Mouse (Mus musculus) embryonic facial prominence, embryonic 13.5 days (tissue): ENCODE measurements at regions not wholly inside any gene's neighbourhood (a gene's known extent, or its start where the extent isn't known, plus 50 kb on each side); places are given as distances from the start of the nearest gene placed in this dataset.

ENCODE experiments used
- ATAC-seq: fragments of 200-750 bp; cut with Nextera tagmentation; 2 replicates; pipeline ENCODE4 v1.8.0; 2017; ENCODE audit warnings: low read depth; ENCODE audit not compliant: insufficient number of reproducible peaks, insufficient read depth, low FRiP score, low TSS enrichment
- H3K27ac ChIP-seq: fragments of 300-500 bp; sonication (generic); 2 replicates; pipeline ENCODE4 v1.5.1; 2015; ENCODE audit warnings: moderate library complexity, mild to moderate bottlenecking, inconsistent platforms
- H3K27me3 ChIP-seq: fragments of 300-500 bp; sonication (generic); 2 replicates; pipeline ENCODE4 v1.6.1; 2015; ENCODE audit warnings: mild to moderate bottlenecking, inconsistent platforms
- H3K36me3 ChIP-seq: fragments of 300-500 bp; sonication (generic); 2 replicates; pipeline ENCODE4 v1.6.1; 2015; ENCODE audit warnings: mild to moderate bottlenecking, inconsistent platforms
- H3K4me1 ChIP-seq: fragments of 300-500 bp; sonication (generic); 2 replicates; pipeline ENCODE4 v1.6.1; 2015; ENCODE audit warnings: inconsistent platforms
- H3K4me2 ChIP-seq: fragments of 300-500 bp; sonication (generic); 2 replicates; pipeline ENCODE4 v1.6.1; 2015; ENCODE audit warnings: moderate library complexity, mild to moderate bottlenecking, inconsistent platforms
- H3K4me3 ChIP-seq: fragments of 300-500 bp; sonication (generic); 2 replicates; pipeline ENCODE4 v1.5.1; 2015; ENCODE audit warnings: mild to moderate bottlenecking, inconsistent platforms
- H3K9ac ChIP-seq: fragments of 300-500 bp; sonication (generic); 2 replicates; pipeline ENCODE4 v1.6.1; 2015; ENCODE audit warnings: mild to moderate bottlenecking, inconsistent platforms
- H3K9me3 ChIP-seq: fragments of 300-500 bp; sonication (generic); 2 replicates; pipeline ENCODE4 v1.6.1; 2016; ENCODE audit warnings: inconsistent platforms
- WGBS: fragments of 180-500 bp; shearing (Covaris S2); methylation state at CpG from one replicate; pipeline ENCODE4 v1.1.7; 2015; ENCODE audit warnings: mixed read lengths; 5-methylcytosine and 5-hydroxymethylcytosine counted together

GRCm38 (mm10) chr3:66486184-66486583 lies 189.5 kb upstream of the Veph1 start:
- Histone ChIP-seq H3K36me3 (no peaks in the 10 kb centered on the region), H3K27ac (no peak overlapping the region), H3K9me3 (no peaks in the 10 kb centered on the region), H3K27me3 (peaks cover 8% of the 10 kb centered on the region; the same call in 1 of the 2 replicates), H3K4me2 (no peak overlapping the region), H3K4me3 (no peak overlapping the region), H3K4me1 (no peaks in the 10 kb centered on the region), H3K9ac (no peak overlapping the region)
- ATAC-seq, result no peak
- WGBS, result 85% methylated on average over 1 of the region's 1 CpGs

- ATAC-seq, result no peak
- WGBS, result 58% methylated on average over 6 of the region's 6 CpGs
- Histone ChIP-seq H3K9me3 (no peaks in the 10 kb centered on the region), H3K4me2 (no peak overlapping the region), H3K4me1 (peaks cover 14% of the 10 kb centered on the region), H3K9ac (no peak overlapping the region), H3K4me3 (no peak overlapping the region), H3K27me3 (peaks cover 6% of the 10 kb centered on the region; the same call in 1 of the 2 replicates), H3K36me3 (no peaks in the 10 kb centered on the region), H3K27ac (no peak overlapping the region)
Observed at GRCm38 (mm10) chr3:66480718-66481117, 184.1 kb upstream of the Veph1 start.

GRCm38 (mm10) chr3:66479266-66479665 lies 182.6 kb upstream of the Veph1 start:
- 12% methylated on average over 4 of the region's 4 CpGs for WGBS
- H3K4me1 ChIP-seq, result peaks cover 14% of the 10 kb centered on the region
- H3K9ac ChIP-seq, result no peak overlapping the region
- no peak overlapping the region for H3K4me3 ChIP-seq
- no peaks in the 10 kb centered on the region for H3K9me3 ChIP-seq
- no peaks in the 10 kb centered on the region for H3K36me3 ChIP-seq
- ATAC-seq, result no peak
- H3K4me2 ChIP-seq, result no peak overlapping the region
- peaks cover 6% of the 10 kb centered on the region; the same call in 1 of the 2 replicates for H3K27me3 ChIP-seq
- H3K27ac ChIP-seq, result no peak overlapping the region

GRCm38 (mm10) chr3:66466321-66466720 lies 169.7 kb upstream of the Veph1 start:
- no peak overlapping the region for H3K4me2 ChIP-seq
- 82% methylated on average over 5 of the region's 5 CpGs for WGBS
- no peak overlapping the region for H3K9ac ChIP-seq
- no peak overlapping the region for H3K4me3 ChIP-seq
- H3K36me3 ChIP-seq, result no peaks in the 10 kb centered on the region
- no peaks in the 10 kb centered on the region for H3K4me1 ChIP-seq
- H3K9me3 ChIP-seq, result no peaks in the 10 kb centered on the region
- ATAC-seq, result no peak
- H3K27me3 ChIP-seq, result no peaks in the 10 kb centered on the region
- no peak overlapping the region for H3K27ac ChIP-seq

GRCm38 (mm10) chr3:66465371-66465770 lies 168.7 kb upstream of the Veph1 start:
- no peak overlapping the region for H3K4me3 ChIP-seq
- ATAC-seq, result no peak
- H3K27me3 ChIP-seq, result no peaks in the 10 kb centered on the region
- H3K4me1 ChIP-seq, result no peaks in the 10 kb centered on the region
- no peaks in the 10 kb centered on the region for H3K9me3 ChIP-seq
- 78% methylated on average over 1 of the region's 1 CpGs for WGBS
- no peak overlapping the region for H3K4me2 ChIP-seq
- H3K27ac ChIP-seq, result no peak overlapping the region
- no peaks in the 10 kb centered on the region for H3K36me3 ChIP-seq
- no peak overlapping the region for H3K9ac ChIP-seq

- no peaks in the 10 kb centered on the region for H3K27me3 ChIP-seq
- WGBS, result 84% methylated on average over 1 of the region's 1 CpGs
- H3K9me3 ChIP-seq, result 0 out of 2 replicates have a peak, but pooled peaks cover 2% of the 10 kb centered on the region
- ATAC-seq, result no peak
- no peaks in the 10 kb centered on the region for H3K36me3 ChIP-seq
- no peak overlapping the region for H3K27ac ChIP-seq
- no peaks in the 10 kb centered on the region for H3K4me1 ChIP-seq
- H3K4me2 ChIP-seq, result no peak overlapping the region
- no peak overlapping the region for H3K9ac ChIP-seq
- no peak overlapping the region for H3K4me3 ChIP-seq
Observed at GRCm38 (mm10) chr3:66462341-66462740, 165.7 kb upstream of the Veph1 start.

- Histone ChIP-seq H3K27me3 (peaks cover 4% of the 10 kb centered on the region; the same call in 1 of the 2 replicates), H3K4me3 (no peak overlapping the region), H3K9me3 (no peaks in the 10 kb centered on the region), H3K4me2 (no peak overlapping the region), H3K36me3 (no peaks in the 10 kb centered on the region), H3K4me1 (no peaks in the 10 kb centered on the region), H3K27ac (no peak overlapping the region), H3K9ac (no peak overlapping the region)
- WGBS, result 75% methylated on average over 10 of the region's 10 CpGs
- ATAC-seq, result no peak
Observed at GRCm38 (mm10) chr3:66446274-66447159, 149.9 kb upstream of the Veph1 start.

GRCm38 (mm10) chr3:66433216-66433615 lies 136.6 kb upstream of the Veph1 start:
- Histone ChIP-seq H3K9me3 (no peaks in the 10 kb centered on the region), H3K4me1 (no peaks in the 10 kb centered on the region), H3K4me2 (no peak overlapping the region), H3K36me3 (no peaks in the 10 kb centered on the region), H3K4me3 (no peak overlapping the region), H3K9ac (no peak overlapping the region), H3K27ac (no peak overlapping the region), H3K27me3 (no peaks in the 10 kb centered on the region)
- ATAC-seq, result no peak

- Histone ChIP-seq H3K27me3 (no peaks in the 10 kb centered on the region), H3K4me3 (no peak overlapping the region), H3K9me3 (no peaks in the 10 kb centered on the region), H3K4me1 (no peaks in the 10 kb centered on the region), H3K4me2 (no peak overlapping the region), H3K36me3 (no peaks in the 10 kb centered on the region), H3K9ac (no peak overlapping the region), H3K27ac (no peak overlapping the region)
- no peak for ATAC-seq
- WGBS, result 81% methylated on average over 3 of the region's 3 CpGs
Observed at GRCm38 (mm10) chr3:66430187-66430586, 133.6 kb upstream of the Veph1 start.

- Histone ChIP-seq H3K27ac (no peak overlapping the region), H3K36me3 (no peaks in the 10 kb centered on the region), H3K27me3 (peaks cover 9% of the 10 kb centered on the region; the same call in 1 of the 2 replicates), H3K9ac (no peak overlapping the region), H3K4me1 (0 out of 2 replicates have a peak, but pooled peaks cover 3% of the 10 kb centered on the region), H3K4me2 (no peak overlapping the region), H3K9me3 (no peaks in the 10 kb centered on the region), H3K4me3 (no peak overlapping the region)
- 60% methylated on average over 6 of the region's 6 CpGs for WGBS
- no peak for ATAC-seq
Observed at GRCm38 (mm10) chr3:66422445-66423037, 125.9 kb upstream of the Veph1 start.

- Histone ChIP-seq H3K4me2 (peak overlapping the region; percentile 59), H3K27me3 (peaks cover 48% of the 10 kb centered on the region), H3K27ac (no peak overlapping the region), H3K9me3 (no peaks in the 10 kb centered on the region), H3K4me3 (peak overlapping the region; percentile 29), H3K4me1 (peaks cover 5% of the 10 kb centered on the region), H3K9ac (peak overlapping the region; percentile 55), H3K36me3 (no peaks in the 10 kb centered on the region)
- 22% methylated on average over 11 of the region's 11 CpGs for WGBS
- ATAC-seq, result no peak
Observed at GRCm38 (mm10) chr3:66410706-66411277, 114.2 kb upstream of the Veph1 start.

- 71% methylated on average over 7 of the region's 7 CpGs for WGBS
- H3K9ac ChIP-seq, result no peak overlapping the region
- H3K27ac ChIP-seq, result no peak overlapping the region
- no peak overlapping the region for H3K4me2 ChIP-seq
- H3K27me3 ChIP-seq, result peaks cover 47% of the 10 kb centered on the region
- ATAC-seq, result no peak
- H3K9me3 ChIP-seq, result no peaks in the 10 kb centered on the region
- no peak overlapping the region for H3K4me3 ChIP-seq
- peaks cover 10% of the 10 kb centered on the region for H3K4me1 ChIP-seq
- no peaks in the 10 kb centered on the region for H3K36me3 ChIP-seq
Observed at GRCm38 (mm10) chr3:66408791-66409190, 112.2 kb upstream of the Veph1 start.
